Mouse (Mus musculus) embryonic facial prominence, embryonic 11.5 days (tissue): ENCODE results near the gene Cmah. TPM values are rescaled to one million over a fixed set of nuclear protein-coding genes. Genes with fewer than 3 reads are reported as not detected.

Experiments used
- ATAC-seq: fragments of 200-750 bp; cut with Nextera tagmentation; replicated peaks from 2 replicates; pipeline ENCODE4 v1.8.0; 2017; ENCODE audit warnings: low read depth; ENCODE audit not compliant: insufficient number of reproducible peaks, low FRiP score, low TSS enrichment
- DNase-seq: peaks from one replicate; pipeline ENCODE4 v3.0.0-alpha.2; 2015; ENCODE audit warnings: low spot score
- H3K27ac ChIP-seq: fragments of 300-500 bp; sonication (generic); replicated peaks from 2 replicates; pipeline ENCODE4 v1.5.1; 2014; ENCODE audit warnings: mild to moderate bottlenecking, low read depth, low read length, control low read depth
- H3K27me3 ChIP-seq: fragments of 300-500 bp; sonication (generic); 2 replicates; pipeline ENCODE4 v1.6.1; 2014; ENCODE audit warnings: mild to moderate bottlenecking, low read length, moderate library complexity, mixed read lengths; ENCODE audit not compliant: control insufficient read depth, insufficient read depth
- H3K36me3 ChIP-seq: fragments of 300-500 bp; sonication (generic); replicated peaks from 2 replicates; pipeline ENCODE4 v1.6.1; 2014; ENCODE audit warnings: low read depth, mild to moderate bottlenecking, low read length, moderate library complexity, mixed read lengths; ENCODE audit not compliant: control insufficient read depth, insufficient read depth
- H3K4me1 ChIP-seq: fragments of 300-500 bp; sonication (generic); 2 replicates; pipeline ENCODE4 v1.6.1; 2014; ENCODE audit warnings: low read length, mixed read lengths; ENCODE audit not compliant: control insufficient read depth, insufficient read depth
- H3K4me2 ChIP-seq: fragments of 300-500 bp; sonication (generic); 2 replicates; pipeline ENCODE4 v1.6.1; 2014; ENCODE audit warnings: low read depth, mild to moderate bottlenecking, control low read depth, low read length, moderate library complexity
- H3K4me3 ChIP-seq: fragments of 300-500 bp; sonication (generic); 2 replicates; pipeline ENCODE4 v1.5.1; 2014; ENCODE audit warnings: low read depth, low read length, control low read depth
- H3K9ac ChIP-seq: fragments of 300-500 bp; sonication (generic); replicated peaks from 2 replicates; pipeline ENCODE4 v1.6.1; 2014; ENCODE audit warnings: mild to moderate bottlenecking, control low read depth, low read length
- H3K9me3 ChIP-seq: fragments of 300-500 bp; sonication (generic); replicated peaks from 2 replicates; pipeline ENCODE4 v1.6.1; 2016; ENCODE audit warnings: mild to moderate bottlenecking, low read length, inconsistent platforms, mixed read lengths; ENCODE audit not compliant: control insufficient read depth
- WGBS: fragments of 180-500 bp; shearing (Covaris S2); extraction: QIAGEN DNeasy Blood & Tissue Kit; methylation state at CpG from one replicate; pipeline ENCODE4 v1.1.7; 2014; 5-methylcytosine and 5-hydroxymethylcytosine counted together
- polyA plus RNA-seq: library from polyadenylated mRNA; unstranded; fragments of >200 nt; fragmentation: Nextera tagmentation; extraction: Ambion mirVana; gene quantifications from 2 replicates; pipeline ENCODE4 v1.2.1, GENCODE M21; 2014

The Cmah gene
- 0.45 and 0.71 TPM in 2 replicates for polyA plus RNA-seq

GRCm38 (mm10) chr13:24327201-24327600 is at the start of gene Cmah:
Gene Cmah (plus strand): TSS chr13:24327404.
- no peak within 1 kb of the TSS for H3K4me3 ChIP-seq
- no peak for ATAC-seq
- H3K4me1 ChIP-seq, result no peaks in the 10 kb centered on the region
- DNase-seq, result no peak
- 85% methylated on average over 5 of the region's 5 CpGs for WGBS
- no peaks in the 10 kb centered on the region for H3K36me3 ChIP-seq
- no peaks in the 10 kb centered on the region for H3K27me3 ChIP-seq
- H3K9ac ChIP-seq, result no peak within 1 kb of the TSS
- H3K9me3 ChIP-seq, result no peaks in the 10 kb centered on the region
- no peak within 1 kb of the TSS for H3K27ac ChIP-seq
- H3K4me2 ChIP-seq, result no peak within 1 kb of the TSS

- Histone ChIP-seq H3K4me1 (no peaks in the 10 kb centered on the region; the same call in 1 of the 2 replicates), H3K4me3 (peak overlapping the region; percentile 59; the same call in 1 of the 2 replicates), H3K36me3 (no peaks in the 10 kb centered on the region), H3K27me3 (no peaks in the 10 kb centered on the region), H3K9me3 (no peaks in the 10 kb centered on the region), H3K9ac (no peak overlapping the region), H3K27ac (no peak overlapping the region), H3K4me2 (peak overlapping the region; percentile 89)
- no peak for ATAC-seq
- DNase-seq, result no peak
- 58% methylated on average over 11 of the region's 11 CpGs for WGBS
Measured at GRCm38 (mm10) chr13:24279407-24279761, 47.8 kb upstream of the Cmah start.

- Histone ChIP-seq H3K9ac (peak overlapping the region; percentile 88), H3K4me1 (no peaks in the 10 kb centered on the region; the same call in 1 of the 2 replicates), H3K9me3 (no peaks in the 10 kb centered on the region), H3K27ac (no peak overlapping the region), H3K27me3 (no peaks in the 10 kb centered on the region), H3K4me3 (peak overlapping the region; percentile 59), H3K4me2 (peak overlapping the region; percentile 89), H3K36me3 (no peaks in the 10 kb centered on the region)
- no peak; the same call in 1 of the 2 replicates for ATAC-seq
- 1% methylated on average over 17 of the region's 21 CpGs for WGBS
- DNase-seq, result peak; percentile 46
Measured at GRCm38 (mm10) chr13:24279762-24280438, 47.3 kb upstream of the Cmah start.

- H3K9me3 ChIP-seq, result no peaks in the 10 kb centered on the region
- peak within 1 kb of the TSS; percentile 92 for H3K27ac ChIP-seq
- no peaks in the 10 kb centered on the region for H3K36me3 ChIP-seq
- ATAC-seq, result peak; percentile 98
- H3K4me1 ChIP-seq, result no peaks in the 10 kb centered on the region; the same call in 1 of the 2 replicates
- H3K4me2 ChIP-seq, result peak within 1 kb of the TSS; percentile 89
- DNase-seq, result peak; percentile 90
- WGBS, result under 1% methylated on average over 91 of the region's 96 CpGs
- H3K27me3 ChIP-seq, result no peaks in the 10 kb centered on the region
- peak within 1 kb of the TSS; percentile 59 for H3K4me3 ChIP-seq
- H3K9ac ChIP-seq, result peak within 1 kb of the TSS; percentile 88
Measured at GRCm38 (mm10) chr13:24280439-24281431, 46.5 kb upstream of the Cmah start, which contains the start of gene Carmil1. Gene Carmil1 (minus strand): TSS chr13:24280795.

- Histone ChIP-seq H3K27ac (no peak overlapping the region), H3K4me2 (no peak overlapping the region)
- 95% methylated on average over 2 of the region's 2 CpGs for WGBS
Measured at GRCm38 (mm10) chr13:24287381-24287780, 39.8 kb upstream of the Cmah start.

GRCm38 (mm10) chr13:24297252-24297651 is 30.0 kb upstream of the Cmah start:
- WGBS, result 16% methylated on average over 4 of the region's 4 CpGs
- Histone ChIP-seq H3K27ac (no peak overlapping the region), H3K4me3 (no peak overlapping the region), H3K27me3 (no peaks in the 10 kb centered on the region), H3K36me3 (no peaks in the 10 kb centered on the region), H3K4me2 (no peak overlapping the region), H3K4me1 (no peaks in the 10 kb centered on the region), H3K9me3 (no peaks in the 10 kb centered on the region), H3K9ac (no peak overlapping the region)
- DNase-seq (peak; percentile 81), ATAC-seq (no peak)

More at GRCm38 (mm10) chr13:24287381-24287780, 39.8 kb upstream of the Cmah start:
- Histone ChIP-seq H3K4me1 (no peaks in the 10 kb centered on the region), H3K4me3 (no peak overlapping the region), H3K27me3 (no peaks in the 10 kb centered on the region), H3K9ac (no peak overlapping the region), H3K9me3 (no peaks in the 10 kb centered on the region), H3K36me3 (no peaks in the 10 kb centered on the region)
- DNase-seq (no peak), ATAC-seq (no peak)

- Histone ChIP-seq H3K4me3 (no peak overlapping the region), H3K27me3 (no peaks in the 10 kb centered on the region), H3K9me3 (no peaks in the 10 kb centered on the region), H3K27ac (no peak overlapping the region), H3K9ac (no peak overlapping the region), H3K4me1 (no peaks in the 10 kb centered on the region), H3K36me3 (no peaks in the 10 kb centered on the region), H3K4me2 (no peak overlapping the region)
- ATAC-seq (no peak), DNase-seq (no peak)
- 57% methylated on average over 4 of the region's 4 CpGs for WGBS
Measured at GRCm38 (mm10) chr13:24305486-24305885, 21.7 kb upstream of the Cmah start.
